Mouse (Mus musculus) C2C12 (cell line): Measurements from ENCODE around the gene Mlycd. TPM values are rescaled to one million over a fixed set of nuclear protein-coding genes. Genes with fewer than 3 reads are reported as not detected.

Source experiments
- H3K27me3 ChIP-seq: one replicate; pipeline ENCODE4 v1.6.1; 2011; ENCODE audit not compliant: control insufficient read depth, insufficient read depth, insufficient read length
- H3K36me3 ChIP-seq: one replicate; pipeline ENCODE4 v1.6.1; 2011; ENCODE audit not compliant: control insufficient read depth, insufficient read depth
- H3K4me3 ChIP-seq: one replicate; pipeline ENCODE4 v1.5.1; 2011; ENCODE audit warnings: mild to moderate bottlenecking, control low read depth; ENCODE audit not compliant: poor library complexity, insufficient read depth, severe bottlenecking
- H3K79me2 ChIP-seq: one replicate; pipeline ENCODE4 v1.6.1; 2011; ENCODE audit not compliant: control insufficient read depth, insufficient read depth
- H3K79me3 ChIP-seq: one replicate; pipeline ENCODE4 v1.6.1; 2011; ENCODE audit warnings: low read depth, control low read depth
- H3ac ChIP-seq: one replicate; pipeline ENCODE3; 2011; ENCODE audit warnings: low read depth; ENCODE audit not compliant: control insufficient read depth, insufficient read length
- CEBPB ChIP-seq: IDR thresholded peaks from one replicate; pipeline ENCODE4 v1.6.1; 2011; ENCODE audit warnings: low read depth, mild to moderate bottlenecking, control low read depth, moderate library complexity
- CTCF ChIP-seq: IDR thresholded peaks from one replicate; pipeline ENCODE4 v1.5.1; 2011; ENCODE audit not compliant: control insufficient read depth, insufficient read depth, insufficient read length
- FOSL1 ChIP-seq: IDR thresholded peaks from one replicate; pipeline ENCODE4 v1.8.0; 2011; ENCODE audit warnings: mild to moderate bottlenecking, low read length; ENCODE audit not compliant: poor library complexity, insufficient read depth, severe bottlenecking
- MAX ChIP-seq: IDR thresholded peaks from one replicate; pipeline ENCODE4 v1.6.1; 2011; ENCODE audit warnings: mild to moderate bottlenecking, control low read depth
- MYOD1 ChIP-seq: IDR thresholded peaks from one replicate; pipeline ENCODE4 v1.6.1; 2011; ENCODE audit warnings: low read depth; ENCODE audit not compliant: control insufficient read depth, insufficient read length
- MYOG ChIP-seq: IDR thresholded peaks from one replicate; pipeline ENCODE4 v1.6.1; 2011; ENCODE audit not compliant: control insufficient read depth, insufficient read length; ENCODE audit errors: extremely low read depth
- USF1 ChIP-seq: IDR thresholded peaks from one replicate; pipeline ENCODE4 v1.6.1; 2011; ENCODE audit warnings: low read depth, mild to moderate bottlenecking, control low read depth, moderate library complexity
- polyA plus RNA-seq: library from polyadenylated mRNA; unstranded; fragments of >200 nt; fragmentation: generic; extraction: Trizol; gene quantifications from one replicate; pipeline ENCODE4 v1.2.1, GENCODE M21; 2012; ENCODE audit warnings: missing spikeins

Gene Mlycd
- polyA plus RNA-seq, 1 experiment = 7.5 TPM

DNA sequence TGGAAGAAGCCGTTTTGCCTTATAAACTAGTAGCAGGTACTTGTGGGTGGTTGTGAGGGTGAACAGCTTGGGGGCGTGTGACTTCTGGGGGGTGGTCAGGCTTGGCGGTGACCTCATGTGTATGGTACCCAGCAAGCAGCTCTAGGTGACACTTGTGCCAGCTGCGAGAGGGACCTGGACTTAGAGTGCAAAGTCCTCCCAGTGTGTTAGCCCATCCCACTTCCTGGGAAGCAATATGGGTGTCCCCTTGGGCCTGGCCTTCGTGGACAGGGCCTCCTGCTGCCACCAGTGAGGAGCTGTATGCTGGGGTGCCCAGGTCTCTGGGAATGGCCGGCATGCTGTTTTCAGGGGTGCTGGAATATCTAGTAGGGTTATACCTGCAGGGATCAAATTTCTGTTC, 44.2 kb downstream of the Mlycd start:
- Histone ChIP-seq H3K27me3 (no peaks in the 10 kb centered on the region), H3K4me3 (peak overlapping the region; percentile 16), H3K79me2 (peaks cover 49% of the 10 kb centered on the region), H3ac (no peak overlapping the region), H3K36me3 (peaks cover 35% of the 10 kb centered on the region), H3K79me3 (peaks cover 26% of the 10 kb centered on the region)
- TF ChIP-seq CEBPB (no peak), FOSL1 (no peak), MAX (no peak)

DNA sequence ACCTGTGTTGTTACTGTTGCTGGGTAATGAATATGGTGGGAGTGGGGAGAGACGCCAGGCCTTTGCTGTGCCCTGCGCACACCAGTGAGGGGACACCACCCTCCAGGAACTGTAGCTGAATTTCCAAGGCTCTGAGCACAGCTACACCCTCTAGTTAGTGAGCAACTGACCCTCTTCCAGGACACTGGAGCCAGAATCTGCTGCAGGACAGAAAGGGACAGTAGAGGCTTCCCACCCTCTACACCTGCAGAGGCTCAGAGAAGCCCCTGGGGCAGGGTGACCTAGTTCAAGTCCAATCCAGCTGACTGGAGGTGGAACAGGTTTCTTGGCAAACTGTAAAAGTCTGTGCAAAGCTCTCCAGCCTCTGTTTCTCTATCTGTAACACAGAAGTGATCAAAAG, 44.7 kb downstream of the Mlycd start:
- H3K4me3 ChIP-seq = peak overlapping the region; percentile 2
- peaks cover 49% of the 10 kb centered on the region for H3K79me2 ChIP-seq
- H3ac ChIP-seq = peak overlapping the region; percentile 9
- H3K27me3 ChIP-seq = no peaks in the 10 kb centered on the region
- TF ChIP-seq MYOD1 = no peak
- no peak for TF ChIP-seq MAX
- no peak for TF ChIP-seq MYOG
- H3K36me3 ChIP-seq = peaks cover 40% of the 10 kb centered on the region
- H3K79me3 ChIP-seq = peaks cover 26% of the 10 kb centered on the region

- Histone ChIP-seq H3K27me3 (no peaks in the 10 kb centered on the region), H3K36me3 (peaks cover 45% of the 10 kb centered on the region), H3K79me3 (peaks cover 26% of the 10 kb centered on the region), H3K4me3 (no peak overlapping the region), H3K79me2 (peaks cover 49% of the 10 kb centered on the region), H3ac (no peak overlapping the region)
- no peak for TF ChIP-seq MAX
- peak; percentile 79 for TF ChIP-seq MYOD1
- TF ChIP-seq MYOG = no peak
- TF ChIP-seq CEBPB = no peak
- TF ChIP-seq CTCF = no peak
- TF ChIP-seq USF1 = no peak
- TF ChIP-seq FOSL1 = no peak
Observed at GRCm38 (mm10) chr8:119439893-119440249, 45.2 kb downstream of the Mlycd start.

DNA sequence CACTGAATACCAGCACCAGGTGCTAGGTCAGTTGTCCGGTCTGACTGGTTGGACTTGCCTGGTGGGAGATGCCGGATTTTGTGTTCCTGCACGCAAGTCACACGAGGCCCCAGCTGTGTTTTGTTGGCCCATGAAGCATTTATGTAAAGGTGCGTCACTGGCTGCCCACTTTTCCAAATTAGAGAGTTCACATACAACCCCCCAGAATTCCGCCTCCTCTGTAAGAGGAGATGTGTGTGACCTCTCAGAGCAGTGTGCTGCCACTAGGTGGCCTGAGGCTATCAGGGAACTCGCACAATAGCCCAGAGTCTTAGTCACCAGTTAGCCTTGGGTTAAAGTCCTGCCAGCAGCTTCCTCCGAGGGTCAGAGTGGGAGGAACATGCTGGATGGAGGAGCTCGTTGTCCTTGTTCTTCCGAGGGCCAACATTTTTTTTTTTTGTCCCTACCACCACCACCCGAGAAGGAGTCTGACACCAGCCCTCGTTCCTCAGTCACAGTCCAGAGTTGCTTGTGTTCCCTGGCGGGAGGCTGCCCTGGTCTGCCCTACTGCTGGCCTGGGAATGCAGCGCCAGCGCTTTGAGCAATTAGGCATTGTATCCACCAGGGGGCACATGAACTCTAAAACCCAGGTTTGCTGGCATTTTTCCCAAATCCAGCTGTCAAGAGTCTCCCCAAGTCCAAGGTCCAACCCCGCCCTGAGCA, 45.7 kb downstream of the Mlycd start:
- TF ChIP-seq USF1 = no peak
- TF ChIP-seq CEBPB = no peak
- TF ChIP-seq CTCF = peak; percentile 74
- TF ChIP-seq MYOD1 = no peak
- TF ChIP-seq MAX = no peak
- TF ChIP-seq FOSL1 = no peak
- no peak for TF ChIP-seq MYOG
- H3K4me3 ChIP-seq = no peak overlapping the region
- peak overlapping the region; percentile 9 for H3ac ChIP-seq
- peaks cover 50% of the 10 kb centered on the region for H3K36me3 ChIP-seq
- H3K27me3 ChIP-seq = no peaks in the 10 kb centered on the region
- peaks cover 26% of the 10 kb centered on the region for H3K79me3 ChIP-seq
- peaks cover 49% of the 10 kb centered on the region for H3K79me2 ChIP-seq

DNA sequence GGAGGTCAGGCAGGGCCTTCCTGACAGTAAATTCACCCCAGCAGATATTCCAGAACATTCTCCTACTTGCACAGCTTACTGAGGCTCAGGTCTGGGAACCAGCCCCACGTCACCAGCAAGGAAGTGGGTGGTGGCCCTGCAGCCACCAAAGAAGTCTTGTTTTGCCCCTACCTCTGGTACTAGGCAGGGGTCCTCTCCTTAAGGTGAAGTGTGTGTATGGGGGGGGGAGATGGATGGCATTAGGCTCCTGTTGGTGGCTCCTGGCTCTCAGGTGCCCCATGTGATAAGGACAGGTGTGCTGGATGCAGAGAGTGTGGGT, 46.2 kb downstream of the Mlycd start:
- Histone ChIP-seq H3K79me2 (peaks cover 49% of the 10 kb centered on the region), H3K79me3 (peaks cover 26% of the 10 kb centered on the region), H3K27me3 (no peaks in the 10 kb centered on the region), H3K4me3 (no peak overlapping the region), H3K36me3 (peaks cover 55% of the 10 kb centered on the region), H3ac (no peak overlapping the region)
- TF ChIP-seq FOSL1 (no peak), MAX (no peak), MYOD1 (no peak), USF1 (no peak), CEBPB (no peak), MYOG (no peak), CTCF (no peak)

DNA sequence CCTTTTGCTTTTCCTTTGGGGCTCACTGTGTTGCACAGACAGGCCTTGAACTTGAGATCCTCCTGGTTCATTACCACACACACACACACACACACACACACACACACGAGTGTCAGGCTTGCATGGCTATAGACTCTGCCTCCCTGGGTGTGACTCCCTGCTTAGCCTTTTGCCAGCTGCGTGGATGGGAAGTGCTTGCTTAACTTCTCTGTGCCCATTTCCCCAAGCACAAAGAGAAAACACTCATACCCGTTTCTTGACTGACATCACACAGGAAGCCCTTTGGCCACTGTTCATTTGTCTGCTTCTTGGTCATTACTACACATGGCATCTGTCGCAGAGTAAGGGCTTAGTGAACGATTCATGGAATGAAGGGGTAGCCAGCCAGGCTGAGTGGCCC, 47.3 kb downstream of the Mlycd start:
- H3K36me3 ChIP-seq = peaks cover 59% of the 10 kb centered on the region
- H3ac ChIP-seq = no peak overlapping the region
- no peak overlapping the region for H3K4me3 ChIP-seq
- TF ChIP-seq FOSL1 (no peak), CEBPB (no peak), MYOG (no peak), MAX (no peak), USF1 (no peak), MYOD1 (no peak), CTCF (no peak)
- H3K79me3 ChIP-seq = peaks cover 26% of the 10 kb centered on the region
- no peaks in the 10 kb centered on the region for H3K27me3 ChIP-seq
- H3K79me2 ChIP-seq = peaks cover 48% of the 10 kb centered on the region

DNA sequence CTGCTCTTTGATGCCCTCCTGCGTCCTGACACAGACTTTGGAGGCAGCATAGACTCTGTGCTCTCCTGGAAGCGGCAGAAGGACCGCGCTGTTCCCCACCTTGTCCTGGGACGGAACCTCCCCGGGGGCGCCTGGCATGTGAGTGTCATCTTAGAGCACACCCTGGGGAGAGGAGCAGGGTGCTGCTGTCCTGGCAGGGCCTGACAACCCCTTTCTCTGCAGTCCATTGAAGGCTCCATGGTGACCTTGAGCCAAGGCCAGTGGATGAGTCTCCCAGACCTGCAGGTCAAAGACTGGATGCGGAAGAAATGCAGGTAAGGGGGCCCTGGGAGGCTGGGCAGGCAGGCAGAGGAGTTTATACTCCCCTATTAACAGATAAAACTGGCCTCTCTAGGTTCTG, 48.3 kb downstream of the Mlycd start:
- peaks cover 59% of the 10 kb centered on the region for H3K36me3 ChIP-seq
- no peak for TF ChIP-seq CEBPB
- no peak for TF ChIP-seq USF1
- no peak for TF ChIP-seq MYOG
- no peak for TF ChIP-seq CTCF
- no peak for TF ChIP-seq FOSL1
- TF ChIP-seq MAX = no peak
- TF ChIP-seq MYOD1 = no peak
- no peak overlapping the region for H3K4me3 ChIP-seq
- no peak overlapping the region for H3ac ChIP-seq
- peaks cover 16% of the 10 kb centered on the region for H3K79me3 ChIP-seq
- H3K79me2 ChIP-seq = peaks cover 38% of the 10 kb centered on the region
- no peaks in the 10 kb centered on the region for H3K27me3 ChIP-seq
